ENCODE assay signal across 15 mouse cellular contexts in the genomic region with DNA sequence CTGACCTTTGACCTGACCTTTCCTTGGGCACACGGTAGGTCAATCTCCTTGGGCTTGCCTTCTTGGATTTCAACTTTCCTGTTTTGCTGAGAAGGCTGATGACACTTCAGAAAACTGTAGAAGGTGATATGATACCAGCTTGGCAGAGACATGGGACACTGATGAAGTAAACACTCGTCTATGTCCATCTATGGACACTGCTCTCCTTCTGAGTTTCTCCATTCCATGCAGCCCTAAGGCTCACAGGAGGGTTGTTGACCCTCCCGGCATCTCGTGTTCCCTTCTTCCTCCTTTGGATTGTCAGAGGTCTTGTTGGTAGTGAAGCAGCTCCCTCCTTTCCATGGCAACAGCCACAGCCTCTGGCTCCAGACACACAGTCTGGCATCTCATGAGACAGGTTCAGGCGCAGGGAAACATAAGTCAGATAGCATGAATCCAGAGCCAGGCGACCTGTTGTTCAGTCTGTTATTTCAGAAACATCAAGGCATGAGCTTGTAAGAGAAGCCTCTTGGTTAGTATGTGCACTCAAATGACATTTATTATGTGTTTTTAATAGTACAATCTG.
A peak's percentile ranks its signal among the peaks of the same experiment; 100 is the strongest.
DNase-seq lines count a peak whose midpoint lies in the region; ATAC-seq lines count a peak whose summit lies in the region.
"Had no signal": no experiment of that assay in that cellular context is flagged by ENCODE, and none has a peak within 500 bp of the region (broad histone marks: within the 10 kb centered on the region; RNA-seq: fewer than 3 reads in every experiment).

No protein-coding gene starts in this region.

- H3K4me3 ChIP-seq in embryonic facial prominence, embryonic 14.5 days (ENCODE audit: low read depth, low read length), result no peak overlapping the region
- H3K4me3 ChIP-seq: heart, embryonic 13.5 days had no signal

- intact Hi-C loops in gastrocnemius, postnatal 36 days (cut with DNase I), result no loop called here
- intact Hi-C loops in heart, postnatal 10 days (cut with DNase I), result no loop called here

- no peak overlapping the region for H3K27ac ChIP-seq in embryonic facial prominence, embryonic 14.5 days (replicated peaks; ENCODE audit: low read depth, low read length)
- H3K27ac ChIP-seq: heart, embryonic 13.5 days; liver, embryonic 14.5 days had no signal

- H3K27me3 ChIP-seq in embryonic facial prominence, embryonic 14.5 days (replicated peaks; ENCODE audit: control insufficient read depth, insufficient read depth, low read length), result no peaks in the 10 kb centered on the region
- H3K27me3 ChIP-seq: heart, embryonic 13.5 days had no signal

- no peak overlapping the region for H3K9ac ChIP-seq in embryonic facial prominence, embryonic 14.5 days (ENCODE audit: low read depth, low read length)
- H3K9ac ChIP-seq: heart, embryonic 13.5 days; liver, embryonic 14.5 days had no signal

- peak; percentile 59 for DNase-seq in gastrocnemius, adult 18-20 months (ENCODE audit: low spot score)
- no peak for DNase-seq in gastrocnemius, postnatal 36 days
- peak; percentile 18 for DNase-seq in layer of hippocampus, adult 11-12 months (ENCODE audit: low spot score)
- DNase-seq in layer of hippocampus, postnatal 25 days (ENCODE audit: extremely low spot score in 1 of 2, low spot score in 1 of 2), result no peak
- DNase-seq in embryonic facial prominence, embryonic 14.5 days (ENCODE audit: low spot score), result no peak
- DNase-seq in layer of hippocampus, postnatal 36 days, result peak; percentile 13 to 31
- DNase-seq in heart, postnatal 10 days, result no peak
- no peak for DNase-seq in natural killer cell, adult 2 months (ENCODE audit: low spot score in 2 of 2)
- DNase-seq: adrenal gland, adult 8-10 months; B cell, adult 2 months; kidney, postnatal 14 days; lung, postnatal 10 days; right cerebral cortex, adult 18-20 months had no signal

- peak overlapping the region; percentile 26; the same call in 1 of the 2 replicates for H3K4me2 ChIP-seq in embryonic facial prominence, embryonic 14.5 days (ENCODE audit: low read depth, low read length)
- H3K4me2 ChIP-seq: heart, embryonic 13.5 days had no signal

- 41% methylated on average over 6 of the region's 6 CpGs for WGBS in embryonic facial prominence, embryonic 14.5 days

- no peak; the same call in 1 of the 2 replicates for ATAC-seq in embryonic facial prominence, embryonic 14.5 days (ENCODE audit: low read depth)

- no peaks in the 10 kb centered on the region for H3K9me3 ChIP-seq in embryonic facial prominence, embryonic 14.5 days (ENCODE audit: control insufficient read depth, low read length)
- H3K9me3 ChIP-seq: heart, embryonic 13.5 days had no signal

- H3K4me1 ChIP-seq in embryonic facial prominence, embryonic 14.5 days (ENCODE audit: control insufficient read depth, insufficient read depth, low read length), result no peaks in the 10 kb centered on the region

- H3K36me3 ChIP-seq in embryonic facial prominence, embryonic 14.5 days (ENCODE audit: control insufficient read depth, insufficient read depth, low read length), result no peaks in the 10 kb centered on the region
- H3K36me3 ChIP-seq: heart, embryonic 13.5 days had no signal

Comparison
In these comparisons a context has a peak if more than half of its experiments do, and no peak if none do; other contexts are left out.
1. DNase-seq: peak in gastrocnemius, adult 18-20 months (single experiment), layer of hippocampus, adult 11-12 months (single experiment) and layer of hippocampus, postnatal 36 days (2 of 2); none in gastrocnemius, postnatal 36 days (0 of 2), layer of hippocampus, postnatal 25 days (0 of 2), embryonic facial prominence, embryonic 14.5 days (single experiment), heart, postnatal 10 days (0 of 2) and natural killer cell, adult 2 months (0 of 2).